16 mouse cellular contexts compared by ENCODE assay signal in genomic region chr5:148466933-148467607, GRCm38 (mm10).
DNase-seq lines count a peak whose midpoint lies in the region; ATAC-seq and TF ChIP-seq lines count a peak whose summit lies in the region.
"Had no signal": no experiment of that assay in that cellular context is flagged by ENCODE, and none has a peak within 500 bp of the region (broad histone marks: within the 10 kb centered on the region; RNA-seq: fewer than 3 reads in every experiment).

No protein-coding gene starts in this region.

- 0 out of 2 replicates have a peak overlapping the region, but pooled peaks have one; percentile 1 for H3K27ac ChIP-seq in embryonic facial prominence, embryonic 15.5 days (replicated peaks)
- no peak overlapping the region for H3K27ac ChIP-seq in liver, postnatal 0 days (ENCODE audit: low read depth)
- H3K27ac ChIP-seq: heart, embryonic 15.5 days; hindbrain, embryonic 14.5 days; limb, embryonic 13.5 days had no signal

- H3K9ac ChIP-seq in embryonic facial prominence, embryonic 15.5 days, result no peak overlapping the region
- no peak overlapping the region for H3K9ac ChIP-seq in liver, postnatal 0 days (replicated peaks)
- H3K9ac ChIP-seq: heart, embryonic 15.5 days; hindbrain, embryonic 14.5 days; limb, embryonic 13.5 days had no signal

- H3K27me3 ChIP-seq in embryonic facial prominence, embryonic 15.5 days, result no peaks in the 10 kb centered on the region
- no peaks in the 10 kb centered on the region for H3K27me3 ChIP-seq in liver, postnatal 0 days (ENCODE audit: insufficient read depth, low read length)
- H3K27me3 ChIP-seq: heart, embryonic 15.5 days; limb, embryonic 13.5 days had no signal

- H3K36me3 ChIP-seq in embryonic facial prominence, embryonic 15.5 days, result no peaks in the 10 kb centered on the region
- H3K36me3 ChIP-seq in liver, postnatal 0 days (replicated peaks; ENCODE audit: insufficient read depth, low read length), result no peaks in the 10 kb centered on the region
- H3K36me3 ChIP-seq: heart, embryonic 15.5 days; limb, embryonic 13.5 days had no signal

- ATAC-seq in embryonic facial prominence, embryonic 15.5 days (ENCODE audit: insufficient number of reproducible peaks, low FRiP score, low TSS enrichment, low read depth), result no peak
- ATAC-seq in liver, postnatal 0 days, result no peak
- ATAC-seq: forebrain, embryonic 14.5 days had no signal

- TF ChIP-seq CTCF in liver, postnatal 0 days (IDR thresholded peaks at IDR 0.05; ENCODE audit: low read depth), result no peak

- 25% methylated on average over 8 of the region's 8 CpGs for WGBS in embryonic facial prominence, embryonic 15.5 days
- 62% methylated on average over 8 of the region's 8 CpGs for WGBS in liver, postnatal 0 days (ENCODE audit: insufficient replicate concordance)

- TF ChIP-seq EP300 in liver, postnatal 0 days (IDR thresholded peaks at IDR 0.05; ENCODE audit: low read depth), result no peak

- DNase-seq in kidney, postnatal 10 days, result peak; percentile 15
- no peak for DNase-seq in kidney, adult 11 months
- DNase-seq in urinary bladder, postnatal 14 days (ENCODE audit: low spot score), result peak; percentile 58
- DNase-seq in urinary bladder, postnatal 25 days (ENCODE audit: low spot score), result no peak
- DNase-seq in c-Kit-positive CD71-positive TER-119-positive erythroid progenitor cells, embryonic 14.5 days (ENCODE audit: low spot score), result no peak
- DNase-seq in liver, postnatal 0 days, result no peak
- DNase-seq: cerebellum, adult 11 months; cerebellum, postnatal 36 days; heart, adult 11 months; lung, adult 2 months had no signal

- H3K4me1 ChIP-seq in embryonic facial prominence, embryonic 15.5 days, result peaks cover 15% of the 10 kb centered on the region
- no peaks in the 10 kb centered on the region for H3K4me1 ChIP-seq in liver, postnatal 0 days (ENCODE audit: insufficient read depth)
- H3K4me1 ChIP-seq: heart, embryonic 15.5 days had no signal

- H3K9me3 ChIP-seq in embryonic facial prominence, embryonic 15.5 days (replicated peaks), result no peaks in the 10 kb centered on the region
- H3K9me3 ChIP-seq in liver, postnatal 0 days (ENCODE audit: low read length), result no peaks in the 10 kb centered on the region
- H3K9me3 ChIP-seq: heart, embryonic 15.5 days; limb, embryonic 13.5 days had no signal

- H3K4me3 ChIP-seq in embryonic facial prominence, embryonic 15.5 days (replicated peaks), result no peak overlapping the region
- H3K4me3 ChIP-seq in liver, postnatal 0 days (ENCODE audit: low read depth, low read length), result no peak overlapping the region
- H3K4me3 ChIP-seq: heart, embryonic 15.5 days; limb, embryonic 13.5 days; myocyte had no signal

- no peak overlapping the region for H3K4me2 ChIP-seq in embryonic facial prominence, embryonic 15.5 days (replicated peaks)
- no peak overlapping the region for H3K4me2 ChIP-seq in liver, postnatal 0 days (ENCODE audit: low read depth, low read length)
- H3K4me2 ChIP-seq: heart, embryonic 15.5 days; hindbrain, embryonic 14.5 days; limb, embryonic 13.5 days had no signal

Comparison
In these comparisons a context has a peak if more than half of its experiments do, and no peak if none do; other contexts are left out.
1. DNase-seq: peak in kidney, postnatal 10 days (single experiment) and urinary bladder, postnatal 14 days (single experiment); none in kidney, adult 11 months (single experiment), urinary bladder, postnatal 25 days (single experiment), c-Kit-positive CD71-positive TER-119-positive erythroid progenitor cells, embryonic 14.5 days (single experiment) and liver, postnatal 0 days (single experiment).